Mouse (Mus musculus) erythroblast, embryonic 14.5 days (primary cell): ENCODE measurements around the gene Ano10. TPM values are rescaled to one million over a fixed set of nuclear protein-coding genes. Genes with fewer than 3 reads are reported as not detected.
"Not testable (repeated sequence)": the region's sequence is repeated elsewhere in the genome, so short reads cannot be mapped to it uniquely, and the experiment has no call there.

ENCODE experiments used
- H3K27me3 ChIP-seq: 2 replicates; pipeline ENCODE4 v1.6.1; 2012; ENCODE audit warnings: inconsistent platforms; ENCODE audit not compliant: control insufficient read depth
- H3K36me3 ChIP-seq: 2 replicates; pipeline ENCODE4 v1.6.1; 2012; ENCODE audit warnings: mild to moderate bottlenecking, inconsistent platforms; ENCODE audit not compliant: control insufficient read depth
- H3K4me1 ChIP-seq: 2 replicates; pipeline ENCODE4 v1.6.1; 2012; ENCODE audit warnings: inconsistent platforms; ENCODE audit not compliant: control insufficient read depth
- H3K4me3 ChIP-seq: replicated peaks from 2 replicates; pipeline ENCODE3; 2012; ENCODE audit warnings: moderate library complexity, mild to moderate bottlenecking, inconsistent platforms
- H3K9me3 ChIP-seq: 2 replicates; pipeline ENCODE4 v1.6.1; 2012; ENCODE audit warnings: low read length, inconsistent platforms, mixed read lengths; ENCODE audit not compliant: control insufficient read depth
- GATA1 ChIP-seq: IDR thresholded peaks from 2 replicates; pipeline ENCODE4 v1.6.1; 2012; ENCODE audit warnings: low read length, inconsistent platforms, mixed read lengths
- TAL1 ChIP-seq: IDR thresholded peaks from 3 replicates; pipeline ENCODE4 v1.6.1; 2012; ENCODE audit warnings: low read length, inconsistent platforms, mixed read lengths
- polyA plus RNA-seq: library from polyadenylated mRNA; stranded (reverse); fragments of >175 nt; gene quantifications from 2 replicates; pipeline ENCODE4 v1.2.3, GENCODE M21; 2012

Ano10 gene
- polyA plus RNA-seq, 1 experiment: 0.10 TPM

DNA sequence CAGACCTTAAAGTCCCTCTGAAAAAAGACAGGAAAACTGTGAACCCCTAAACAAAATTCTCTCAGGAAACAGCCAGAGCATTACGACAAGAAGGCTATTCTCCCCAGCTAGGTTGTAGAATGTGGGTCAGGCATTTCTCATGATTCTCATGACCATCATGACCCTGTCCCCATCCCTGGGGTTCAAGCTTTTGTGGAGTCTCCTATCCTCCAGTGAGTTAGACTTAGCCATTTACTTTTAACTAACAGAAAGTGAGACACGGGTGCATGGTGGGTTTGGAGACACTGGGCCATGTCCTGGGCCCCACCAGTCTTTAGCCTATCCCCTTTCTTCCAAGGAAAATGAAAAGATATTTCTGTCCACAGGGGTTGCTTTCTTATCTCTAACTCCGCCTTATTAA is 109.9 kb downstream of the Ano10 start:
- H3K4me3 ChIP-seq: no peak overlapping the region
- no peaks in the 10 kb centered on the region for H3K27me3 ChIP-seq
- no peaks in the 10 kb centered on the region for H3K4me1 ChIP-seq
- no peaks in the 10 kb centered on the region for H3K9me3 ChIP-seq
- H3K36me3 ChIP-seq: no peaks in the 10 kb centered on the region
- TF ChIP-seq TAL1 (no peak), GATA1 (no peak)

GRCm38 (mm10) chr9:122183074-122183473 is 111.1 kb downstream of the Ano10 start:
- TF ChIP-seq GATA1: no peak
- no peak for TF ChIP-seq TAL1
- Histone ChIP-seq H3K4me1 (no peaks in the 10 kb centered on the region), H3K9me3 (no peaks in the 10 kb centered on the region), H3K36me3 (no peaks in the 10 kb centered on the region), H3K27me3 (no peaks in the 10 kb centered on the region), H3K4me3 (no peak overlapping the region)

GRCm38 (mm10) chr9:122180105-122180504 is 114.1 kb downstream of the Ano10 start:
- no peaks in the 10 kb centered on the region for H3K27me3 ChIP-seq
- H3K4me3 ChIP-seq: no peak overlapping the region
- no peaks in the 10 kb centered on the region for H3K9me3 ChIP-seq
- no peaks in the 10 kb centered on the region for H3K4me1 ChIP-seq
- TF ChIP-seq TAL1: no peak
- TF ChIP-seq GATA1: no peak
- H3K36me3 ChIP-seq: no peaks in the 10 kb centered on the region; the same call in 1 of the 2 replicates

- no peaks in the 10 kb centered on the region for H3K4me1 ChIP-seq
- H3K9me3 ChIP-seq: no peaks in the 10 kb centered on the region
- no peak overlapping the region for H3K4me3 ChIP-seq
- H3K27me3 ChIP-seq: no peaks in the 10 kb centered on the region
- no peaks in the 10 kb centered on the region; the same call in 1 of the 2 replicates for H3K36me3 ChIP-seq
- no peak for TF ChIP-seq GATA1
- no peak for TF ChIP-seq TAL1
Observed at GRCm38 (mm10) chr9:122178427-122178826, 115.8 kb downstream of the Ano10 start.

DNA sequence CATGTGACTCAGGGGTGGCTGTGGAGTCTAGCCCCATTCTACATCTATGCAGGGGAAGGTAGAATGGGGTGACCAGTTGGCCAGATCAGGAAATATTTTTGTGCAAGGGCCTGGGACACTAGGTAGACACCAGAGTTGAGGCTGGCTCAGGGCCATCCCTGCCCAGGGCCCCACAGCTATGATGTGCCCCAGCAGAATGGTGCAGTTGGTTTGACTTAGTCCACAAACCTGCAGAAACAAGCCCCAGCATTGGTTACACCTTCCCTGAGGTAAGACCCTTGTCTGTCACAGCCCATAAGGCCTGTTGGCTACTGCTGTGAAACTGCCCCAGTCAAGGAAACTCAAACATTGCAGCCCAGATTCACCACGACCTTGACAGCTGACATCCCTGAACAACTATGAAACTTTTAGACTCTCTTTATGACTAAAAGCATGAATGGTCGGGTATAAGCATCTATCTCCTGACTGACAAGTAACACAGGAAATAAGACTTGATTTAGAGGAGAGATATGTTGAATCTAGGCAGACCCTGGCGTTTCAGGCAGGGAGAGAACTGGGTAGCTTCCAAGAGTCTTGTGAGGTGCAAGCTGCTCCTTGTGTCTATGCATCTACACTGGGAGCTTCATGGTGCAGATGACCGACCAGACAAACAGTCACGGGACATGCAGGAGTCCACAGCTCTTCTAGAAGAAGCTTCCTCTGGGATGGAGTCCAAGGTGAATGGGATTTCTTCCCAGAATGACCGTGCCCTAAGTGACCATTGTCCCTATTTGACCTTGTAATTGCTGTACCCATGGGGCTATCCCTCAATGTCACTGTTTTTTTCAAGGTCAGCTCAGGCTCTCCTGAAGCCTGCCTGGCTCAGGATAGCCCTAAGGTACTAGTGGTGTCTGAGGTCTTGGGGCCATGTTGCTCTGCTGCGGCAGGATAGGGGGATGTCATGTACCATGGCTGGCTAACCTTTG is 116.7 kb downstream of the Ano10 start:
- H3K4me1 ChIP-seq: no peaks in the 10 kb centered on the region
- no peak for TF ChIP-seq GATA1
- no peak for TF ChIP-seq TAL1
- no peaks in the 10 kb centered on the region for H3K9me3 ChIP-seq
- H3K36me3 ChIP-seq: no peaks in the 10 kb centered on the region; the same call in 1 of the 2 replicates
- no peaks in the 10 kb centered on the region for H3K27me3 ChIP-seq
- no peak overlapping the region for H3K4me3 ChIP-seq

GRCm38 (mm10) chr9:122174723-122175122 is 119.5 kb downstream of the Ano10 start:
- Histone ChIP-seq H3K9me3 (no peaks in the 10 kb centered on the region), H3K27me3 (no peaks in the 10 kb centered on the region), H3K4me3 (no peak overlapping the region)

DNA sequence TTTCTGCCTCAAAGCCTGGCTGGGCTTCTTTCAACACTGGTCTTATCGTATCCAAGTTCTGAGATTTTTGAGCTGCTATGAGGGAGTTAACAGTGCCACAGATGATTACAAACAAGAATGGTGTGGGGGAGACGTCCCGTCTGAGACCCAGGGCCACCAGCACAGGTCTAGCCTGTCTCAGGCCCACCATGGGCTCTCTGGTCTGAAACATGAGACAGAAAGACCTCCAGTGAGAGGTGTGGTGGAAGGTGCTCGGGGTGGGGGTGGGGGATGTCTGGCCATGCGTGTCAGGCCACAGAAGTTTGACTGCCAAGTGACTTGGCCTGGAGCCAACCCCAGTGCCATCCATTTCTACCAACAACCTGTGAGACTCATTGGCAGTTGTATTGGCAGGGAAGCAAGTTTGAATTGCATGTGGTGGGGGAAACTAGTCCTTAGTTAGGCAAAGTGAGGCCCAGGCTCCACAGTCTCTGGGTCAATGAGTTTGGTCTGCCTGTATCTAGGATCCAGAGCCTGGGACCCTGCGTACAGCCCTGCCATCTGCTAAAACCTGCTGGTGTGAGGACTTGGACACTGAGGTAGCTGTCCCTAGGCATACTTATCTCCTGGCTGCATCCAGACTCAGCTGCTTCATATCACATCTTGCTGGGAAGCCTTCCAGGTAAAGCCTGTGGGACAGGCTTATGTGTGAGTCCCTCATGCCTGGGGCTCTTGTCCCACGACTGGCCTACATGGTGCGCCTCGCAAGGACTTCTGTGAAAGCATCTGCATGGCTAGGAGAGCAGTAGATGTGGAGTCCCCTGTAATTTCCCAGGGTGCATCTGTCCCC is 120.6 kb downstream of the Ano10 start:
- Histone ChIP-seq H3K27me3 (no peaks in the 10 kb centered on the region), H3K36me3 (peaks cover 5% of the 10 kb centered on the region; the same call in 1 of the 2 replicates), H3K4me1 (no peaks in the 10 kb centered on the region), H3K9me3 (no peaks in the 10 kb centered on the region), H3K4me3 (no peak overlapping the region)
- TF ChIP-seq GATA1: no peak

More at GRCm38 (mm10) chr9:122174723-122175122, 119.5 kb downstream of the Ano10 start:
- no peaks in the 10 kb centered on the region for H3K4me1 ChIP-seq
- H3K36me3 ChIP-seq: peaks cover 3% of the 10 kb centered on the region; the same call in 1 of the 2 replicates
- TF ChIP-seq GATA1 (no peak), TAL1 (no peak)

DNA sequence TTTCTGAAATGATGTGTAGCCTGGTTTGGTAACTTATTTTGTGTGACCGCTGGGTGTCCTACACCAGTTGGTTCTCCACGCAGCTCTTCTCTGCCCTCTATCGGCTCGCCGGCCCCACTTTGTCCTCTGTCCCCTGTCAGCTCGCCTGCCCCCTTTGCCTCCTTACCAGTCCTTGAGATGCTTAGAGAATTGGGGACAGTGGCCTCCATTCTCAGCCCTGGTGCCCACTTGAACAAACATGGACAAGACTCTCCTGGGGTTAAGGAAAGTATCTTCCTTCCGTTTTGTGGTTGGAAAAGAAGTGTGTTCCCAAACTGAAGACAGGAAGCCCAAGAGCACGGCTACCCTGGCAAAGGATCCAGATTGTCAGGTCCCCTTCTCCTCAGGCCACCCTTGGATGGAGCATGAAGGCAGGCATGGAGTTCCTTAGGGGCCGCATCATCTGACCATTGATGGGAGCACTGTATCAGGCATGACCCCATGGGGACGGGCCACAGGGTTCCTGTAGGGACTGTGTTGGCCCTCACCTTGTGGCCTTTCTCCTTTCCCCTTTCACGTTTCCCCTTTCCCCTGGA is 121.5 kb downstream of the Ano10 start:
- TF ChIP-seq GATA1: no peak
- TF ChIP-seq TAL1: no peak
- peaks cover 9% of the 10 kb centered on the region for H3K36me3 ChIP-seq
- H3K27me3 ChIP-seq: no peaks in the 10 kb centered on the region
- H3K4me1 ChIP-seq: no peaks in the 10 kb centered on the region
- no peaks in the 10 kb centered on the region for H3K9me3 ChIP-seq
- H3K4me3 ChIP-seq: no peak overlapping the region

DNA sequence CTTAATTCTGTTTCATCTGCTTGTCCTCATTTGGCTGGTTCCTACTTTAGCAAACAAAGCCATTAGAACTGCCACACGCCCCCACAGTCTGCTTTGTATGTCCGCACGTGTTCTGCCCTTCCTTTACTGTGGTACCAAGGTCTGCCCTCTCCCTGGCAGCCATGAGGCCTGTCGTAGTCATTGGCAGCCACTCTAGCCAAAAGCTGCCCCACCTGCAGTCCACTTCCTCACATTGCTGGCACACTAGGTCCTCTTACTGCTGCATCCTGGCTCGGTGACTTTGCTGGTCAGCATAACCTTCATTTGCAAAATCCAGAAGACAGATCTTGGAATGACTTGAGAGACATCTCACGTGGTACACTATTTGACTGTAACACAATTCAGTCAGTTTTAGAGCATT is 124.3 kb downstream of the Ano10 start:
- no peaks in the 10 kb centered on the region for H3K27me3 ChIP-seq
- peaks cover 36% of the 10 kb centered on the region for H3K36me3 ChIP-seq
- TF ChIP-seq TAL1 (no peak), GATA1 (no peak)

DNA sequence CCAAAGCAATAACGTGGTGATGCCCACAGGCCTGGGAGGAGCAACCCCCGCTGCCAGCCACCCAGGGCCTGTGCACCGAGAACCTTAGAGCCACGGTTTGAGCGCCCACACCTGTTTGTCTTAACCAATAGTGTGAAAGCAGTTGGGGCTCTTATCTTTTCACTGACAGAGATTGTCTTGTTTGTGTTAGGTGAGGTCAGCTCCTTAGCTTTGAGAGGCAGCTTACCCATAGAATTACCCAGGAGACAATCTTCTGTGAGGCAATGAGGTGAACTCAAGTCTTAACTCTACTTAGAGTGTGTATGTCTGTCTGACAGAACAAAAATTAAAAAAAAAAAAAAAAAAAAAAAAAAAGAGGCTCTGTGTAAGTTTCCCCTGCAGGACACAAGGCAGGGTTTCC is 126.5 kb downstream of the Ano10 start:
- H3K36me3 ChIP-seq: peaks cover 54% of the 10 kb centered on the region
- not testable (repeated sequence) for H3K4me3 ChIP-seq, H3K9me3 ChIP-seq, H3K27me3 ChIP-seq, H3K4me1 ChIP-seq

More for the DNA sequence above, 124.3 kb downstream of the Ano10 start:
- Histone ChIP-seq H3K4me3 (no peak overlapping the region), H3K9me3 (no peaks in the 10 kb centered on the region), H3K4me1 (no peaks in the 10 kb centered on the region)
